Mouse (Mus musculus) cerebellum, adult 2 months (tissue): ENCODE results near the gene Fdx1. TPM values are rescaled to one million over a fixed set of nuclear protein-coding genes. Genes with fewer than 3 reads are reported as not detected.

Experiments used
- DNase-seq, 2 experiments: peaks; one replicate each; pipeline ENCODE4 v3.0.0; 2021
- H3K27ac ChIP-seq: fragments of 200-500 bp; 2 replicates; pipeline ENCODE4 v1.5.1; 2012; ENCODE audit warnings: low read length, control low read depth, inconsistent platforms; ENCODE audit not compliant: insufficient read depth
- H3K27me3 ChIP-seq: fragments of 200-500 bp; 2 replicates; pipeline ENCODE4 v1.6.1; 2012; ENCODE audit warnings: inconsistent platforms, mild to moderate bottlenecking, low read length, moderate library complexity; ENCODE audit not compliant: control insufficient read depth, insufficient read depth
- H3K4me1 ChIP-seq: fragments of 200-500 bp; 2 replicates; pipeline ENCODE4 v1.6.1; 2011; ENCODE audit warnings: low read length; ENCODE audit not compliant: control insufficient read depth, insufficient read depth
- H3K4me3 ChIP-seq: fragments of 200-500 bp; replicated peaks from 2 replicates; pipeline ENCODE3; 2011; ENCODE audit warnings: mild to moderate bottlenecking, low read depth, low read length, control low read depth; ENCODE audit not compliant: insufficient read depth
- CTCF ChIP-seq: fragments of 200-500 bp; IDR thresholded peaks from 2 replicates; pipeline ENCODE4 v1.5.1; 2011; ENCODE audit warnings: low read depth, mild to moderate bottlenecking, control low read depth, low read length, moderate library complexity, borderline replicate concordance; ENCODE audit not compliant: insufficient read depth
- POLR2A ChIP-seq: fragments of 200-500 bp; IDR thresholded peaks from 2 replicates; pipeline ENCODE4 v1.6.1; 2011; ENCODE audit warnings: low read length, control low read depth, borderline replicate concordance; ENCODE audit not compliant: insufficient read depth
- WGBS: fragments of 180-500 bp; shearing (Covaris S2); methylation state at CpG from one replicate; pipeline ENCODE4 v1.1.7; 2018; 5-methylcytosine and 5-hydroxymethylcytosine counted together
- polyA plus RNA-seq: library from polyadenylated mRNA; depleted of rRNA; stranded (reverse); fragments of >200 nt; gene quantifications from 2 replicates; pipeline ENCODE4 v1.2.3, GENCODE M21; 2012

Gene Fdx1
- polyA plus RNA-seq, 1 experiment: 35.1 TPM

DNA sequence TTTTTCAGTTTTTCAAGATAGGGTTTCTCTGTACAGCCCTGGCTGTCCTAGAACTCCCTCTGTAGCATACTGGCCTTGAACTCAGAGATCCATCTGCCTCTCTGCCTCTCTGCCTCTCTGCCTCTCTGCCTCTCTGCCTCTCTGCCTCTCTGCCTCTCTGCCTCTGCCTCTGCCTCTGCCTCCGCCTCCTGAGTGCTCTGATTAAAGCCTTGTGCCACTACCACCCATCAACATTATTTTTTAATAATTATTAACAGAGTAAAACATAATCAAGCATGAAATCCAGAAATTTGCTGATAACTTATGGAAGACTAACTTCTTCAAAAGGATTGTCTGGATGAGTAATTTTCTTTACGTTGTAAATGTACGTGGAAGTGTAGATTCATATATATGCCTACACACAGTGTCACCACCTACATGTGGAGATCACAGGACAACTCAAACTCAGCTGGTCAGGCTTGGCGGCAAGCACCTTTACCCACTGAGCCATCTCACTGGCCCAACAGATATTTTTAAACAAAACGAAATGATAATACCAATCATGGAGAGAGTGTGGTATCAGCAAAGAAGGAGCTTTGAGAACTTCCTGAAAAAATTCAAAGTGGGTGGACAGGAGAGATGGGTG is 31.4 kb upstream of the Fdx1 start:
- no peak for TF ChIP-seq CTCF
- TF ChIP-seq POLR2A: no peak
- DNase-seq: no peak
- no peaks in the 10 kb centered on the region for H3K4me1 ChIP-seq
- no peak overlapping the region for H3K27ac ChIP-seq
- H3K27me3 ChIP-seq: no peaks in the 10 kb centered on the region
- H3K4me3 ChIP-seq: no peak overlapping the region
- WGBS: 90% methylated on average over 5 of the region's 5 CpGs

DNA sequence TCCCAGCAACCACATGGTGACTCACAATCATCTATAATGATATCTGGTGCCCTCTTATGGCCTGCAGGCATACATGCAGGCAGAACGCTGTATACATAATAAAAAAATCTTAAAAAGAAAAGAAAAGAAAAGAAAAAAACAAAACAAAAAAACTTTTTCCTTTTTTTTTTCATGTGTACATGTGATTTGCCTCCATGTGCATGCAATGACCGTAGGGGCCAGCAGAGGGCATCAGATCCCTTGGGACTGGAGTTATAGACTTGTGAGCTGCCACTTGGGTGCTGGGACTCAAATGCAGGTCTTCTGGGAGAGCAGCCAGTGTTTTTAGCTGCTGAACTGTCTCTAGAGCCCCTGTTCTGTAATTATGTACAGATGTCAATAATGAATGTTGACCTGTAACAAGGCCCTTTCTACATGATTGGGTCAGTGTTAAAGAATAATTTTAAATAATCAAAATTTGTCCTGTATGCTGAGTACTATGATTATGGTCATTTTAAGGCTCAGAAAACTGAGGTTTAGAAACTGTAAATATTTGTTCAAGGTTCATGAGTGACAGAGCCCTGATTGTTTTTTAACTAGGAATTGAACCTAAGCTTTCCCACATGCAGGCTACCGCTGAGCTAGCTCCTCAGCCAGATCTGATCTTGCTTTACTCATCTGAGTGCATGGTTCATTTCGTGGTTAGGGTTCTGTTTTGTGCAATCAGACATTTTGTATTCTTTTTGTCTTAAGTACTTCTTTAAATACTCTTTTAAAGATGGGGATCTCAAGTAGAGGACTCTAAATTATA is 30.3 kb upstream of the Fdx1 start:
- H3K27ac ChIP-seq: no peak overlapping the region
- TF ChIP-seq POLR2A (no peak), CTCF (0 out of 2 replicates have a peak, but pooled peaks have one; percentile 3)
- no peaks in the 10 kb centered on the region for H3K27me3 ChIP-seq
- WGBS: 81% methylated on average over 4 of the region's 4 CpGs
- no peak for DNase-seq
- H3K4me3 ChIP-seq: no peak overlapping the region
- H3K4me1 ChIP-seq: no peaks in the 10 kb centered on the region

DNA sequence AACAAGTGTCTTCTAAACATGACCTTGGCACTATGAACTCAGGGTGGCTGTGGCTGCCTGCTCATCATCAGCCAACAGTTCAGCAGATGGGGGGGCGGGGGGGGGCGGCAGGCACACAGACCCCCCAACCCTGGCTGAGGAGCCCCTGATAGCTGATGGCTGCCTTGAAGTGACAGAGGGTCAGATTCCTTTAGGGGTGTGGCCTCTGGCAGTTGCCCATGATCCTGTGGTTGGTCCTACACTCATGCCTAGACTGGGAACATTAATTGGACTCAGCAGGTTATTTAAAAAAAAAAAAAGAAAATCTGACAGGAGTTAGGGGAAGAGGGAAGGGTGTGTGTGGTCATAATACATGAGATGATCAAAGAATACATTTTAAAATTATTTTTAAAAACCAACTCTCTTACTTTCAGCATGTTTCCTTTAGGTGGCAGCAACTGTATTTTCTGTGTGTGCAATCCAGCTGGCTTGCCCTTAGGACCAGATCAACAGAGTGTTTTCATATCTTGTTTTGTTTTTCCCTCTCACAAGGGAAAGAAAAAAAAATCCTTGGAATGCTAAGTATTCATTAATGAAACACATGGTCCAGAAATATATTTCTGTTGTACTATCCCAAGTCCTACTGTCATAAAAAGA is 28.0 kb upstream of the Fdx1 start:
- DNase-seq: no peak
- H3K27ac ChIP-seq: no peak overlapping the region
- no peaks in the 10 kb centered on the region for H3K4me1 ChIP-seq
- no peak overlapping the region for H3K4me3 ChIP-seq
- WGBS: 20% methylated on average over 2 of the region's 2 CpGs
- TF ChIP-seq CTCF (no peak), POLR2A (no peak)
- H3K27me3 ChIP-seq: no peaks in the 10 kb centered on the region

DNA sequence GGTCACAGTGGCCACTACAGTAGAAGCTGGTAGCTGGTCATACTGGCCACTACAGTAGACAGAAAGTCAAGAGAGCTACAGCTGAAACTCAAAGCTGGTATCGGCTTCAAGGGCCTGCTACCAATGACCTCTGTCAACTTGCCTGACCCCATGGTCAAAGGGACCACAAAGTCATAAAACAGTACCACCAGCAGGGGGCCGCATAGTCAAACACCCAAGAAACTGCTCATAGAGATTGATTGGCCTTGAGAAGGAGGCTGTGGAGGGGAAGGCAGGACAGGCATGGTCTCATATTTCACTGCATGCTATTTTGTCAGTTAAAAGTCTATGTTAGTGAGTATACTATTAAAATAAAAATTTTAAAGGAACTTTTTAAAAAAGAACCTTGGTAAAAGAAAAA is 27.5 kb upstream of the Fdx1 start:
- TF ChIP-seq CTCF (peak; percentile 13; the same call in 1 of the 2 replicates), POLR2A (no peak)
- Histone ChIP-seq H3K27me3 (no peaks in the 10 kb centered on the region), H3K4me1 (no peaks in the 10 kb centered on the region), H3K27ac (no peak overlapping the region), H3K4me3 (no peak overlapping the region)
- 38% methylated on average over 2 of the region's 2 CpGs for WGBS
- no peak for DNase-seq

DNA sequence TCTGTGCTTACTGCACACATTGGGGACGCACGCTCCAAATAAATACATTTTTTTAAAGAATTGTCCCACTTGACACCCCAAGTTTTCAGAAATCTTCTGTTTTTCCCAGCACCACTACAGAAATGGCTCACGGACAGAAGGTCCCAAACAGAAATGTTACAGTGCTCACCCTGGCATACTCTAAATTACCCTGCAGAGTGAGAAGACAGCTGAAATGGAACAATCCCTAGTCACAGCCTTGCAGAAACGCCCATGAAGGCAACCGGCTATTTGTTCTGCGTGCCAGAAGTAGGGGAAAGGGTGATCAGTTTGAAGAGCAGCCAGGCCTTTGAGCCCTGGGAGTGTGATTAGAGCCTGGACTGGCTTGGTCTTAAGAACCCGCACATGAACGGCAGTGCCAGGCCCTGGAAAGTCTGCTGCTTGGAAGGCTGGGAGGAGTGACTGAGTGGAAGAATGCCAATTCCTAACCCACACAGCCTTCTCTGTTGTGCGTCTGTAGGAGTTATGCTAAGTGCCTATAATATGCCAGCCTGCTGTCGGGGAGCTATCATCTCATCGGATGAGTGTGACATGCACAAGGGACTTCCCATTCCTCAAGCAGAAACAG is 22.2 kb upstream of the Fdx1 start:
- Histone ChIP-seq H3K27me3 (no peaks in the 10 kb centered on the region), H3K27ac (no peak overlapping the region), H3K4me1 (no peaks in the 10 kb centered on the region), H3K4me3 (no peak overlapping the region)
- DNase-seq: no peak
- no peak for TF ChIP-seq CTCF
- no peak for TF ChIP-seq POLR2A
- 30% methylated on average over 11 of the region's 11 CpGs for WGBS

DNA sequence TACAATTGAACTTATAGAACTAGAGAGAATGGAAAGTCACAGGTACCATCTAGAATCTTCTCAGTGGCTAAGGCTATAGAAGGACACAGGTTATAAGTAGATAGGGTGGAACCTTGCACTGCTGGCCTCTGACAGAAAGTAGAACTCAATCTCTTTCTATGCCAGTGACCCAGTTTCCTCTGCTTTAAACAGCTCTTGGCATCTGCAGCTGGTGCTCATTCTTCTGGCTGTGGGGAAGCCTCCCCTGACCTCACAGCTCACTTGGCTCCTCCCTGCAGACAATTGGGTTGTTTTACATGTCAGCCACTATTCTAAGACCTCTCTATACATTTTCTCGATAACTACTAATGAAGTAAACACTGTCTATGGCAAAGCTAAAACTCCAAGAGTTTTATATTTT is 17.8 kb upstream of the Fdx1 start:
- Histone ChIP-seq H3K27ac (no peak overlapping the region), H3K4me1 (no peaks in the 10 kb centered on the region), H3K27me3 (no peaks in the 10 kb centered on the region), H3K4me3 (no peak overlapping the region)
- TF ChIP-seq CTCF (no peak), POLR2A (no peak)
- WGBS: 75% methylated on average over 1 of the region's 1 CpGs
- DNase-seq: no peak

DNA sequence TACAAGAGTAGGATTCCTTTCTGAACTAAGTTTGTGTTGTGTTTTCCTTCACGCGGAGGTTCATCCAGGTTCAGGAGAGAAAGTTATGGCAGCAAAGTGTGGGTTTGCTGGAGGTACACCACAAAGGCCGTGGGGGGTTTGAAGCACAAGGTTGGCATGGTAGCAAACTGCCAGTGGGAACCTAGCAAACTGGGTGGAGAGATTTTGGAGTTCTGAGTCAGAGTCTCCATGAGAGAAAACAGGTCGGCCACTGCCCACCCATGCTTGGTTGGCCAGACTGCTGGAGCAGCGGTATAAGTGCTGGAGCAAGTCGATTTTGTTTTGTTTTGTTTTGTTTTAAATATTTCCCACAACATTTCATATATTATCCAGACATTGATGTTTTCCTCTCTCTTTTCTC is 15.9 kb upstream of the Fdx1 start:
- WGBS: 91% methylated on average over 6 of the region's 6 CpGs
- Histone ChIP-seq H3K27ac (no peak overlapping the region), H3K4me3 (no peak overlapping the region), H3K4me1 (no peaks in the 10 kb centered on the region), H3K27me3 (no peaks in the 10 kb centered on the region)
- no peak for TF ChIP-seq CTCF
- TF ChIP-seq POLR2A: no peak
- DNase-seq: no peak
